Mouse (Mus musculus): ENCODE measurements around the gene Bmf.

DNA sequence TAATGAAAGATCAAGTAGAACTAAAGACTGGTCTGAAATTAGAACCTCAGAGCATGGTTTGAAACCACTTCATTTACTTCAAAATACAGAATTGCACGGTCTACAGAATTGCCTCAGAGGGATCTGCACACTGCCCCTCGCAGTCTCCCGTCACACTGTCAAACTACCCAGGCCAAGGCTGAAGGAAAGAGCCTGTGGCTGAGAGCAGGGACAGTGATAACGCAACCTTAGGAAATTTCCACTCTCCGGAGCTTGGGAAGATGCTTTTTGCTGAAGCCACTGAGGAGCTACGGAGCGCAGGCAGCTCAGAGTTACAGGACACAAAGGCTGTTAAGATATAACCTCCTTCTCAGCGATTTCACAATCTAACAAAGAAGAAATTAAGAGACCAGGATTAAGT lies 10.4 kb downstream of the Bmf start:
- TF ChIP-seq GATA1 (IDR thresholded peaks at IDR 0.05; ENCODE audit: borderline replicate concordance, low read length), result no peak
- TF ChIP-seq FLI1 (IDR thresholded peaks at IDR 0.05; ENCODE audit: low read length), result no peak
